Comparison of ENCODE assay signal across 16 mouse cellular contexts in genomic region chr8:79563101-79563500, GRCm38 (mm10).
"Had no signal": no experiment of that assay in that cellular context is flagged by ENCODE, and none has a peak within 500 bp of the region (broad histone marks: within the 10 kb centered on the region; RNA-seq: fewer than 3 reads in every experiment).

No protein-coding gene starts in this region.

- H3K4me1 ChIP-seq: midbrain, embryonic 15.5 days; neural tube, embryonic 12.5 days had no signal

- H3K4me2 ChIP-seq: liver, embryonic 11.5 days; lung, embryonic 14.5 days; midbrain, embryonic 12.5 days; midbrain, embryonic 15.5 days; neural tube, embryonic 12.5 days; neural tube, embryonic 15.5 days had no signal

- ATAC-seq: liver, postnatal 0 days; midbrain, embryonic 15.5 days had no signal

- H3K9ac ChIP-seq: liver, embryonic 14.5 days; liver, postnatal 0 days; lung, embryonic 14.5 days; midbrain, embryonic 12.5 days; midbrain, embryonic 15.5 days; neural tube, embryonic 12.5 days; neural tube, embryonic 15.5 days had no signal

- H3K36me3 ChIP-seq: midbrain, embryonic 12.5 days; midbrain, embryonic 15.5 days; neural tube, embryonic 12.5 days; neural tube, embryonic 15.5 days had no signal

- H3K27ac ChIP-seq: layer of hippocampus, adult 2 months; liver, embryonic 14.5 days; macrophage; midbrain, embryonic 12.5 days; midbrain, embryonic 15.5 days; neural tube, embryonic 12.5 days; neural tube, embryonic 15.5 days; stomach, postnatal 0 days had no signal

- H3K4me3 ChIP-seq: layer of hippocampus, adult 2 months; midbrain, embryonic 12.5 days; midbrain, embryonic 15.5 days; neural tube, embryonic 12.5 days; neural tube, embryonic 15.5 days had no signal

- H3K27me3 ChIP-seq: midbrain, embryonic 12.5 days; midbrain, embryonic 15.5 days; neural tube, embryonic 12.5 days; neural tube, embryonic 15.5 days had no signal

- H3K9me3 ChIP-seq: midbrain, embryonic 12.5 days; midbrain, embryonic 15.5 days; neural tube, embryonic 12.5 days; neural tube, embryonic 15.5 days had no signal

- DNase-seq: layer of hippocampus, adult 9-11 months; liver, postnatal 0 days; right cerebral cortex, adult 18-20 months; right cerebral cortex, postnatal 4 days; thymus, adult 2 months; thymus, postnatal 14 days had no signal
